Mouse (Mus musculus): ENCODE measurements around the gene Hmox1. TPM values are rescaled to one million over a fixed set of nuclear protein-coding genes. Genes with fewer than 3 reads are reported as not detected.

Gene Hmox1
- total RNA-seq, 2 experiments from 2014 or later, result 5.9 to 6.8 TPM

Other genes starting within 250 kb of the Hmox1 start
- not detected for gene Isx, start 220.4 kb upstream of the Hmox1 start, total RNA-seq (2021)
- 10 to 100 TPM; 26.2 to 30.3 TPM for gene Hmgxb4, start 100.3 kb upstream of the Hmox1 start, total RNA-seq (2021)
- 10 to 100 TPM; 34.8 to 36.7 TPM for gene Tom1, start 59.9 kb upstream of the Hmox1 start, total RNA-seq (2021)
- gene Mcm5, start 15.9 kb downstream of the Hmox1 start, total RNA-seq (2021), result 1 to 10 TPM; 9.4 to 9.8 TPM
- 10 to 100 TPM; 30.6 TPM for gene Rasd2, start 120.3 kb downstream of the Hmox1 start, total RNA-seq (2021)